Mouse (Mus musculus): ENCODE data around the gene Gm21981. TPM values are rescaled to one million over a fixed set of nuclear protein-coding genes. Genes with fewer than 3 reads are reported as not detected.

The Gm21981 gene
- total and polyA plus RNA-seq, 3 experiments, result 0.71 to 0.81 TPM; not detected in 1

DNA sequence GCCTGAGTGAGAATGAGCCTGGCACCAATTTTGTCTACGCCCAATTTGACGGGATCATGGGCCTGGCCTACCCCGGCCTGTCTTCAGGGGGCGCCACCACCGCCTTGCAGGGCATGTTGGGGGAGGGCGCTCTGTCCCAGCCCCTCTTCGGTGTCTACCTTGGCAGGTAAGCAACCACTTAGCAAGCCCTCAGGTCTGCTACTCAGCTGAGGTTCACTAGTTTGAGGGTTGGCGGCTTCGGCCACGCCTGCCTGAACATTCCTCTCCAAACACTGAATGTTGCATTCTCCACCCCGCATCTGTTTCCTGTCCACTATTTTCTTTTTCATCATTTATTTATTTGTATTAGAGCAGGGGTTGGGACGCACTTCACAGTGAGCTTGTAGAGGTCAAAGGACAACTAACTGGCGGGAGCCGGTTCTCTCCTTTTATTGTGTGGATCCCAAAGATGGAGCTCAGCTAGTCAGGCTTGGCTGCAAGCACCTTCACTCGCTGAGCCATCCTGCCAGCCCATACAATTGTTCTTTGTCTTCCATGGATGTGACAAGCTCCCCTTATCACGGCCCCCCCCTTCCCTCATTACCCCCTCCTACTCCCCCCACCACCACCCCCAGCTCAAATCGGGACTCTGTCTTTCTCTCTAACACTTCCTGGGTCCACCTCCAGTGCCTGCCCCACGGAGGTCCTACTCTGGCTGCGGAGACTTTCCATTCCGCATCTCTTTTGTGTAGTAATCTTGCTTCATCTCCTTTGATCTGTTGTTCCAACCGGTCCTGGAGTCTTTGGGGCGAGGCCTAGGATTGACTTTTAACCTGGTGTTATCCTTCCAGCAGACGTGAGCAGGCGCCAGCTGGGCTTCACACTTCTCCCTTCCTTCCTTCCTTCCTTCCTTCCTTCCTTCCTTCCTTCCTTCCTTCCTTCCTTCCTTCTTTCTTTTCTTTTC lies 36.6 kb upstream of the Gm21981 start:
- no peak overlapping the region for H3K4me3 ChIP-seq (ENCODE audit: control insufficient read depth in 1 of 2, insufficient read depth in 1 of 2, low read depth in 2 of 2, low read length in 2 of 2)
- TF ChIP-seq SMC3 (IDR thresholded peaks at IDR 0.05; ENCODE audit: low read depth, low read length) (no peak), CTCF (IDR thresholded peaks at IDR 0.05 in 2 of 3, conservative IDR thresholded peaks at IDR 0.05 in 1 of 3; ENCODE audit: control insufficient read depth in 1 of 3, insufficient read depth in 1 of 3, low read depth in 2 of 3, low read length in 3 of 3, poor library complexity in 1 of 3, severe bottlenecking in 1 of 3) (peak; percentile 4 to 49 (median 22); a peak in 3 of 6 replicates), TBP (IDR thresholded peaks at IDR 0.05; ENCODE audit: low read depth, low read length) (no peak)
- no peaks in the 10 kb centered on the region for H3K9me3 ChIP-seq (replicated peaks; ENCODE audit: insufficient read depth, low read length)
- peaks cover 0 to 17% of the 10 kb centered on the region in 2 experiments; a peak in 1 of 4 replicates for H3K4me1 ChIP-seq (ENCODE audit: control insufficient read depth in 1 of 2, insufficient read depth in 2 of 2, low read length in 2 of 2)
- no peak overlapping the region for H3K9ac ChIP-seq (ENCODE audit: control insufficient read depth, low read depth, low read length, poor library complexity, severe bottlenecking)
- no peak for DNase-seq (ENCODE audit: low read depth, low spot score)
- peaks cover 0 to 4% of the 10 kb centered on the region in 2 experiments for H3K27me3 ChIP-seq (ENCODE audit: control insufficient read depth in 1 of 2, insufficient read depth in 2 of 2, low read length in 2 of 2)
- H3K27ac ChIP-seq (ENCODE audit: control insufficient read depth, low read depth, low read length), result no peak overlapping the region
- no peaks in the 10 kb centered on the region for H3K79me2 ChIP-seq (ENCODE audit: control insufficient read depth, insufficient read depth, low read length, poor library complexity)
- no peaks in the 10 kb centered on the region; a peak in 1 of 4 replicates for H3K36me3 ChIP-seq (ENCODE audit: control insufficient read depth in 1 of 2, insufficient read depth in 2 of 2, low read length in 2 of 2)

DNA sequence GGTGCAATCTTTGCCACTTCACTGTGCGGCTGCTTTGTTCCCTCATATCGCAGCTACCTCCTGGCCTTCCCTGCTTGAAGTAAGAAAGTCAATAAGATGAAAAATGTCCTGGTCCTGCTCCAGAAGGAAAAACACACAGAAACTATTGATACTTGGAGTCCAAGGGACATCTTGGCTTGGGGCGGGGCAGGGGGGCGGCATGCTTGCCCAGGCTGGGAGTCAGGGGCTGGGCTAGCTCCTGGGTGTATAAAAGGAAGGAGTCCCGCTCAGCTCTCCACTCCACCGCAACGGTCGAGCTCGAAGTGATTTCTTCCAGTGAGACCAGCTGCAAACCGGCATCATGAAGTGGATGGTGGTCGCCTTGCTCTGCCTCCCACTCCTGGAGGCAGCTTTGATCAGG lies 32.3 kb upstream of the Gm21981 start, which contains the start of gene Pgc:
Gene Pgc, plus strand, starts transcription at position 277 of the 400 bp plus-strand sequence.
- Histone ChIP-seq H3K27me3 (ENCODE audit: control insufficient read depth in 1 of 2, insufficient read depth in 2 of 2, low read length in 2 of 2) (peaks cover 0 to 4% of the 10 kb centered on the region in 2 experiments), H3K9me3 (replicated peaks; ENCODE audit: insufficient read depth, low read length) (no peaks in the 10 kb centered on the region), H3K79me2 (ENCODE audit: control insufficient read depth, insufficient read depth, low read length, poor library complexity) (no peaks in the 10 kb centered on the region), H3K9ac (ENCODE audit: control insufficient read depth, low read depth, low read length, poor library complexity, severe bottlenecking) (no peak within 1 kb of the TSS), H3K4me1 (ENCODE audit: control insufficient read depth in 1 of 2, insufficient read depth in 2 of 2, low read length in 2 of 2) (0 out of 4 replicates have a peak, but pooled peaks cover 0 to 8% of the 10 kb centered on the region in 2 experiments), H3K27ac (ENCODE audit: control insufficient read depth, low read depth, low read length) (no peak within 1 kb of the TSS), H3K36me3 (ENCODE audit: control insufficient read depth in 1 of 2, insufficient read depth in 2 of 2, low read length in 2 of 2) (no peaks in the 10 kb centered on the region), H3K4me3 (ENCODE audit: control insufficient read depth in 1 of 2, insufficient read depth in 1 of 2, low read depth in 2 of 2, low read length in 2 of 2) (no peak within 1 kb of the TSS)
- TF ChIP-seq POLR2AphosphoS2 (IDR thresholded peaks at IDR 0.05; ENCODE audit: low read length) (no peak), ZMIZ1 (IDR thresholded peaks at IDR 0.05; ENCODE audit: low read depth, low read length) (no peak), NELFE (IDR thresholded peaks at IDR 0.05; ENCODE audit: low read depth, low read length) (no peak), RAD21 (IDR thresholded peaks at IDR 0.05; ENCODE audit: low read depth, low read length) (no peak), MYB (IDR thresholded peaks at IDR 0.05; ENCODE audit: low read depth, low read length) (no peak), SMC3 (IDR thresholded peaks at IDR 0.05; ENCODE audit: low read depth, low read length) (no peak), MEF2A (IDR thresholded peaks at IDR 0.05; ENCODE audit: extremely low read depth, insufficient replicate concordance, low read depth, low read length, poor library complexity, severe bottlenecking) (no peak)
- no peak for DNase-seq (ENCODE audit: low read depth, low spot score)

DNA sequence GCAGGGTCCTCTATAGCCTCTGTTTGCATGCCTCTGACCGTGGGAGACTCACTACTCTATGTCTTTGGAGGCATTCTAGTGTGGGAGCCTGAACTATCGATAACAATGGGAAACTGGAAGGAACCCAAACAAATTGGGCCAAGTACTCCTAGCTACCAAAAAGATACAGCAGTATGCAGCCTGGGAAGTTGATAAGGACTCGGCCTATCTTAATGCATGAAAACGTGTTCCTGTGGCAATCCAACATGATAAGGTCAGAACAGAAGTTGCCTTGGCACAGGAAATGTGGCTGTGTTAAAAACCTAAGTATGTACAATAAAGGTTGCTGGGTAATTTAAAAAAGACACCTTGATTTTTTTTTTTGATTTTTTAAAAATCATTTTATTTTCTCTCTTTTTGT lies 26.9 kb upstream of the Gm21981 start:
- peaks cover 6 to 7% of the 10 kb centered on the region in 2 experiments; a peak in 3 of 4 replicates for H3K4me1 ChIP-seq (ENCODE audit: control insufficient read depth in 1 of 2, insufficient read depth in 2 of 2, low read length in 2 of 2)
- DNase-seq (ENCODE audit: low read depth, low spot score), result peak; percentile 66
- no peak overlapping the region for H3K9ac ChIP-seq (ENCODE audit: control insufficient read depth, low read depth, low read length, poor library complexity, severe bottlenecking)
- 0 out of 4 replicates have a peak, but pooled peaks cover 0 to 5% of the 10 kb centered on the region in 2 experiments for H3K36me3 ChIP-seq (ENCODE audit: control insufficient read depth in 1 of 2, insufficient read depth in 2 of 2, low read length in 2 of 2)
- no peak overlapping the region for H3K27ac ChIP-seq (ENCODE audit: control insufficient read depth, low read depth, low read length)
- no peak overlapping the region for H3K4me3 ChIP-seq (ENCODE audit: control insufficient read depth in 1 of 2, insufficient read depth in 1 of 2, low read depth in 2 of 2, low read length in 2 of 2)
- H3K79me2 ChIP-seq (ENCODE audit: control insufficient read depth, insufficient read depth, low read length, poor library complexity), result no peaks in the 10 kb centered on the region
- H3K27me3 ChIP-seq (ENCODE audit: control insufficient read depth in 1 of 2, insufficient read depth in 2 of 2, low read length in 2 of 2), result peaks cover under 1% of the 10 kb centered on the region in 2 experiments; a peak in 3 of 4 replicates
- H3K9me3 ChIP-seq (replicated peaks; ENCODE audit: insufficient read depth, low read length), result no peaks in the 10 kb centered on the region
- TF ChIP-seq ETS1 (IDR thresholded peaks at IDR 0.05; ENCODE audit: low read depth, low read length), result peak; percentile 80
- TF ChIP-seq HCFC1 (IDR thresholded peaks at IDR 0.05; ENCODE audit: low read depth, low read length), result 0 out of 2 replicates have a peak, but pooled peaks have one; percentile 11
- TF ChIP-seq POLR2AphosphoS5 (IDR thresholded peaks at IDR 0.05; ENCODE audit: borderline replicate concordance, low read depth, low read length), result no peak
- peak; percentile 85 for TF ChIP-seq RCOR1 (IDR thresholded peaks at IDR 0.05; ENCODE audit: low read depth, low read length)
- peak; percentile 65; the same call in 1 of the 2 replicates for TF ChIP-seq MYC (IDR thresholded peaks at IDR 0.05; ENCODE audit: low read depth, low read length)
- TF ChIP-seq GATA1 (IDR thresholded peaks at IDR 0.05; ENCODE audit: low read depth, low read length), result peak; percentile 91
- TF ChIP-seq MXI1 (IDR thresholded peaks at IDR 0.05; ENCODE audit: low read depth, low read length), result peak; percentile 57; the same call in 1 of the 2 replicates
- TF ChIP-seq NELFE (IDR thresholded peaks at IDR 0.05; ENCODE audit: low read depth, low read length), result no peak
- no peak for TF ChIP-seq CHD1 (IDR thresholded peaks at IDR 0.05; ENCODE audit: low read depth, low read length)
- TF ChIP-seq SIN3A (IDR thresholded peaks at IDR 0.05; ENCODE audit: low read length), result peak; percentile 46; the same call in 1 of the 2 replicates
- no peak for TF ChIP-seq ELF1 (IDR thresholded peaks at IDR 0.05; ENCODE audit: low read depth, low read length)
- no peak for TF ChIP-seq ZMIZ1 (IDR thresholded peaks at IDR 0.05; ENCODE audit: low read depth, low read length)
- no peak for TF ChIP-seq ZNF384 (IDR thresholded peaks at IDR 0.05; ENCODE audit: low read depth, low read length)
- peak; percentile 80 to 84 for TF ChIP-seq EP300 (IDR thresholded peaks at IDR 0.05; ENCODE audit: low read depth in 1 of 2, low read length in 2 of 2)
- no peak for TF ChIP-seq MAZ (IDR thresholded peaks at IDR 0.05; ENCODE audit: low read depth, low read length)
- peak; percentile 94 for TF ChIP-seq BHLHE40 (IDR thresholded peaks at IDR 0.05; ENCODE audit: borderline replicate concordance, low read depth, low read length)
- TF ChIP-seq MYB (IDR thresholded peaks at IDR 0.05; ENCODE audit: low read depth, low read length), result no peak
